Mouse (Mus musculus) neural tube, embryonic 14.5 days (tissue): ENCODE measurements around the gene Pstk. TPM values are rescaled to one million over a fixed set of nuclear protein-coding genes. Genes with fewer than 3 reads are reported as not detected.
"Not testable (repeated sequence)": the region's sequence is repeated elsewhere in the genome, so short reads cannot be mapped to it uniquely, and the experiment has no call there.

ENCODE experiments used
- ATAC-seq: fragments of 200-750 bp; cut with Nextera tagmentation; 2 replicates; pipeline ENCODE4 v1.8.0; 2017; ENCODE audit warnings: low read depth, mild to moderate bottlenecking, moderate TSS enrichment, moderate library complexity
- H3K27ac ChIP-seq: fragments of 300-500 bp; sonication (generic); 2 replicates; pipeline ENCODE4 v1.5.1; 2014; ENCODE audit warnings: low read depth, mild to moderate bottlenecking, control low read depth, low read length, moderate library complexity, mixed read lengths
- H3K27me3 ChIP-seq: fragments of 300-500 bp; sonication (generic); 2 replicates; pipeline ENCODE4 v1.6.1; 2014; ENCODE audit warnings: low read length; ENCODE audit not compliant: control insufficient read depth, insufficient read depth
- H3K36me3 ChIP-seq: fragments of 300-500 bp; sonication (generic); 2 replicates; pipeline ENCODE4 v1.6.1; 2014; ENCODE audit warnings: low read length, mixed read lengths; ENCODE audit not compliant: control insufficient read depth, insufficient read depth
- H3K4me1 ChIP-seq: fragments of 300-500 bp; sonication (generic); 2 replicates; pipeline ENCODE4 v1.6.1; 2014; ENCODE audit warnings: low read length; ENCODE audit not compliant: control insufficient read depth, insufficient read depth
- H3K4me2 ChIP-seq: fragments of 300-500 bp; sonication (generic); 2 replicates; pipeline ENCODE4 v1.6.1; 2014; ENCODE audit warnings: mild to moderate bottlenecking, low read depth, low read length, control low read depth
- H3K4me3 ChIP-seq: fragments of 300-500 bp; sonication (generic); 2 replicates; pipeline ENCODE4 v1.5.1; 2014; ENCODE audit warnings: low read depth, low read length, control low read depth, mixed read lengths
- H3K9ac ChIP-seq: fragments of 300-500 bp; sonication (generic); replicated peaks from 2 replicates; pipeline ENCODE4 v1.6.1; 2014; ENCODE audit warnings: low read depth, mild to moderate bottlenecking, control low read depth, low read length, mixed read lengths
- H3K9me3 ChIP-seq: fragments of 300-500 bp; sonication (generic); 2 replicates; pipeline ENCODE4 v1.6.1; 2016; ENCODE audit warnings: low read length; ENCODE audit not compliant: control insufficient read depth
- WGBS: fragments of 180-500 bp; shearing (Covaris S2); extraction: QIAGEN DNeasy Blood & Tissue Kit; methylation state at CpG from one replicate; pipeline ENCODE4 v1.1.7; 2014; 5-methylcytosine and 5-hydroxymethylcytosine counted together
- polyA plus RNA-seq: library from polyadenylated mRNA; unstranded; fragments of >200 nt; fragmentation: Nextera tagmentation; extraction: Ambion mirVana; gene quantifications from 2 replicates; pipeline ENCODE4 v1.2.1, GENCODE M21; 2014

The Pstk gene
- polyA plus RNA-seq, 1 experiment from 2014 or later: 52.2 TPM

- peaks cover 28% of the 10 kb centered on the region for H3K36me3 ChIP-seq
- no peak overlapping the region for H3K4me2 ChIP-seq
- H3K4me1 ChIP-seq: peaks cover 2% of the 10 kb centered on the region; the same call in 1 of the 2 replicates
- no peaks in the 10 kb centered on the region for H3K9me3 ChIP-seq
- H3K27ac ChIP-seq: no peak overlapping the region
- no peaks in the 10 kb centered on the region for H3K27me3 ChIP-seq
- 97% methylated on average over 13 of the region's 13 CpGs for WGBS
- H3K9ac ChIP-seq: no peak overlapping the region
- no peak overlapping the region for H3K4me3 ChIP-seq
- ATAC-seq: no peak
Measured at GRCm38 (mm10) chr7:131356105-131356504, 14.8 kb upstream of the Pstk start.

GRCm38 (mm10) chr7:131362269-131362614 lies 8.7 kb upstream of the Pstk start:
- Histone ChIP-seq H3K9ac (peak overlapping the region; percentile 89), H3K4me3 (peak overlapping the region; percentile 90), H3K4me2 (peak overlapping the region; percentile 81), H3K36me3 (peaks cover 9% of the 10 kb centered on the region), H3K27ac (peak overlapping the region; percentile 72), H3K4me1 (peaks cover 10% of the 10 kb centered on the region; the same call in 1 of the 2 replicates), H3K9me3 (no peaks in the 10 kb centered on the region), H3K27me3 (no peaks in the 10 kb centered on the region; the same call in 1 of the 2 replicates)
- under 1% methylated on average over 35 of the region's 35 CpGs for WGBS
- ATAC-seq: peak; percentile 83

- H3K36me3 ChIP-seq: peaks cover 6% of the 10 kb centered on the region; the same call in 1 of the 2 replicates
- no peaks in the 10 kb centered on the region; the same call in 1 of the 2 replicates for H3K27me3 ChIP-seq
- peak within 1 kb of the TSS; percentile 81 for H3K4me2 ChIP-seq
- H3K27ac ChIP-seq: peak within 1 kb of the TSS; percentile 83
- H3K4me1 ChIP-seq: peaks cover 10% of the 10 kb centered on the region; the same call in 1 of the 2 replicates
- H3K9ac ChIP-seq: peak within 1 kb of the TSS; percentile 89
- ATAC-seq: peak; percentile 96
- H3K9me3 ChIP-seq: no peaks in the 10 kb centered on the region
- H3K4me3 ChIP-seq: peak within 1 kb of the TSS; percentile 90
- under 1% methylated on average over 55 of the region's 55 CpGs for WGBS
Measured at GRCm38 (mm10) chr7:131362615-131363300, 8.2 kb upstream of the Pstk start, which contains the start of gene 2310057M21Rik. Gene 2310057M21Rik, minus strand, starts transcription at chr7:131362759.

- Histone ChIP-seq H3K27me3 (no peaks in the 10 kb centered on the region; the same call in 1 of the 2 replicates), H3K4me1 (peaks cover 10% of the 10 kb centered on the region; the same call in 1 of the 2 replicates), H3K27ac (no peak overlapping the region), H3K4me2 (no peak overlapping the region), H3K4me3 (no peak overlapping the region), H3K9ac (no peak overlapping the region), H3K36me3 (no peaks in the 10 kb centered on the region), H3K9me3 (no peaks in the 10 kb centered on the region)
- WGBS: 95% methylated on average over 8 of the region's 8 CpGs
- no peak for ATAC-seq
Measured at GRCm38 (mm10) chr7:131364131-131364530, 6.8 kb upstream of the Pstk start.

GRCm38 (mm10) chr7:131371470-131371860 lies 524 bp downstream of the Pstk start:
- H3K27ac ChIP-seq: peak overlapping the region; percentile 90
- peak overlapping the region; percentile 70 for H3K4me3 ChIP-seq
- H3K27me3 ChIP-seq: no peaks in the 10 kb centered on the region
- 6% methylated on average over 9 of the region's 9 CpGs for WGBS
- peak overlapping the region; percentile 78 for H3K9ac ChIP-seq
- no peaks in the 10 kb centered on the region for H3K36me3 ChIP-seq
- H3K9me3 ChIP-seq: no peaks in the 10 kb centered on the region
- no peaks in the 10 kb centered on the region for H3K4me1 ChIP-seq
- peak overlapping the region; percentile 75 for H3K4me2 ChIP-seq
- peak; percentile 65 for ATAC-seq

GRCm38 (mm10) chr7:131371880-131372651 lies 1.1 kb downstream of the Pstk start:
- no peaks in the 10 kb centered on the region for H3K36me3 ChIP-seq
- H3K4me2 ChIP-seq: peak overlapping the region; percentile 75
- no peak overlapping the region for H3K27ac ChIP-seq
- H3K9me3 ChIP-seq: no peaks in the 10 kb centered on the region
- H3K4me1 ChIP-seq: no peaks in the 10 kb centered on the region
- no peak for ATAC-seq
- H3K27me3 ChIP-seq: no peaks in the 10 kb centered on the region
- H3K9ac ChIP-seq: no peak overlapping the region
- WGBS: 68% methylated on average over 9 of the region's 9 CpGs
- peak overlapping the region; percentile 70 for H3K4me3 ChIP-seq

- not testable (repeated sequence) for H3K4me2 ChIP-seq, ATAC-seq, H3K27me3 ChIP-seq, H3K4me3 ChIP-seq, H3K9ac ChIP-seq, H3K9me3 ChIP-seq, H3K27ac ChIP-seq, H3K4me1 ChIP-seq
- 89% methylated on average over 6 of the region's 7 CpGs for WGBS
- H3K36me3 ChIP-seq: peaks cover 16% of the 10 kb centered on the region
Measured at GRCm38 (mm10) chr7:131391761-131392160, 20.8 kb downstream of the Pstk start.

- H3K4me2 ChIP-seq: peak overlapping the region; percentile 83
- peaks cover 17% of the 10 kb centered on the region for H3K4me1 ChIP-seq
- H3K27me3 ChIP-seq: no peaks in the 10 kb centered on the region
- no peaks in the 10 kb centered on the region for H3K36me3 ChIP-seq
- no peaks in the 10 kb centered on the region for H3K9me3 ChIP-seq
- WGBS: 5% methylated on average over 16 of the region's 16 CpGs
- H3K27ac ChIP-seq: peak overlapping the region; percentile 82; the same call in 1 of the 2 replicates
- H3K4me3 ChIP-seq: peak overlapping the region; percentile 88
- 0 out of 2 replicates have a peak, but pooled peaks have one; percentile 4 for ATAC-seq
- peak overlapping the region; percentile 90 for H3K9ac ChIP-seq
Measured at GRCm38 (mm10) chr7:131409321-131409987, 38.5 kb downstream of the Pstk start.
